Mouse (Mus musculus) heart, embryonic 15.5 days (tissue): ENCODE measurements around the gene Rasd2. TPM values are rescaled to one million over a fixed set of nuclear protein-coding genes. Genes with fewer than 3 reads are reported as not detected.

Experiments
- ATAC-seq: fragments of 200-750 bp; cut with Nextera tagmentation; replicated peaks from 2 replicates; pipeline ENCODE4 v1.8.0; 2017; ENCODE audit warnings: low read depth, moderate TSS enrichment; ENCODE audit not compliant: insufficient number of reproducible peaks, insufficient read depth, low FRiP score
- H3K27ac ChIP-seq: fragments of 300-500 bp; sonication (generic); 2 replicates; pipeline ENCODE4 v1.5.1; 2015; ENCODE audit warnings: mild to moderate bottlenecking, inconsistent platforms
- H3K27me3 ChIP-seq: fragments of 300-500 bp; sonication (generic); 2 replicates; pipeline ENCODE4 v1.6.1; 2015; ENCODE audit warnings: inconsistent platforms
- H3K36me3 ChIP-seq: fragments of 300-500 bp; sonication (generic); 2 replicates; pipeline ENCODE4 v1.6.1; 2015; ENCODE audit warnings: mild to moderate bottlenecking, inconsistent platforms
- H3K4me1 ChIP-seq: fragments of 300-500 bp; sonication (generic); replicated peaks from 2 replicates; pipeline ENCODE4 v1.6.1; 2015; ENCODE audit warnings: inconsistent platforms
- H3K4me2 ChIP-seq: fragments of 300-500 bp; sonication (generic); 2 replicates; pipeline ENCODE4 v1.6.1; 2015; ENCODE audit warnings: inconsistent platforms, mild to moderate bottlenecking, moderate library complexity
- H3K4me3 ChIP-seq: fragments of 300-500 bp; sonication (generic); 2 replicates; pipeline ENCODE4 v1.5.1; 2015; ENCODE audit warnings: mild to moderate bottlenecking, inconsistent platforms
- H3K9ac ChIP-seq: fragments of 300-500 bp; sonication (generic); 2 replicates; pipeline ENCODE4 v1.6.1; 2015; ENCODE audit warnings: mild to moderate bottlenecking, inconsistent platforms
- H3K9me3 ChIP-seq: fragments of 300-500 bp; sonication (generic); replicated peaks from 2 replicates; pipeline ENCODE4 v1.6.1; 2016; ENCODE audit warnings: inconsistent platforms
- WGBS: fragments of 180-500 bp; shearing (Covaris S2); methylation state at CpG from one replicate; pipeline ENCODE4 v1.1.7; 2015; ENCODE audit warnings: mixed read lengths; 5-methylcytosine and 5-hydroxymethylcytosine counted together
- polyA plus RNA-seq: library from polyadenylated mRNA; unstranded; fragments of >200 nt; fragmentation: Nextera tagmentation; extraction: Ambion mirVana; gene quantifications from 2 replicates; pipeline ENCODE4 v1.2.1, GENCODE M21; 2015

Gene Rasd2
- polyA plus RNA-seq, 1 experiment from 2014 or later, result 0.62 TPM

GRCm38 (mm10) chr8:75202041-75202656 lies 11.6 kb upstream of the Rasd2 start:
- Histone ChIP-seq H3K9me3 (no peaks in the 10 kb centered on the region), H3K9ac (no peak overlapping the region), H3K4me3 (no peak overlapping the region), H3K4me2 (no peak overlapping the region), H3K27ac (no peak overlapping the region), H3K4me1 (peaks cover 11% of the 10 kb centered on the region; the same call in 1 of the 2 replicates), H3K27me3 (0 out of 2 replicates have a peak, but pooled peaks cover 2% of the 10 kb centered on the region), H3K36me3 (no peaks in the 10 kb centered on the region)
- 68% methylated on average over 8 of the region's 8 CpGs for WGBS
- no peak for ATAC-seq

DNA sequence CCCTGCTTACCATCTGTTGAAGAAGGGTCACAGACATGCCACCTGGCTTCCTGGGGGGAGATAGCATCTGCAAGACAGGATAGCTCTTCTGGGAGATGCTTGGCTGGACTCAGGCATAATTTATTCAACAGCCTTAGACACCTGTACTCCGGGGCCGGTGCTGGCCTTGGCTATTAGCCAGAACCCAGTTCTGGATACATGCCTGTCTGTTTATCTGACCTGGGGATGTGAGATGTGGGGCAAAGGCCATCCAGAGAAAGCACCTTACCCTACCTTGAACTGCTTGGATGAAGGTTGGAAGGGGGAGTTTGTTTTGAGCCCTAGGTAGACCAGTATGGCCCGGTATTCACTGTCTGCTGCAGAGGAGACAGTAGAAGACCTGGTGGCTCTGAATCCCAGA lies 10.8 kb upstream of the Rasd2 start:
- H3K4me2 ChIP-seq, result no peak overlapping the region
- peaks cover 11% of the 10 kb centered on the region; the same call in 1 of the 2 replicates for H3K4me1 ChIP-seq
- H3K9me3 ChIP-seq, result no peaks in the 10 kb centered on the region
- H3K9ac ChIP-seq, result no peak overlapping the region
- no peak for ATAC-seq
- H3K36me3 ChIP-seq, result no peaks in the 10 kb centered on the region
- WGBS, result 71% methylated on average over 3 of the region's 3 CpGs
- H3K27ac ChIP-seq, result no peak overlapping the region
- H3K4me3 ChIP-seq, result no peak overlapping the region
- H3K27me3 ChIP-seq, result 0 out of 2 replicates have a peak, but pooled peaks cover 2% of the 10 kb centered on the region

- WGBS, result 60% methylated on average over 2 of the region's 2 CpGs
- Histone ChIP-seq H3K4me2 (no peak overlapping the region), H3K27me3 (peaks cover 6% of the 10 kb centered on the region; the same call in 1 of the 2 replicates), H3K36me3 (no peaks in the 10 kb centered on the region), H3K9ac (no peak overlapping the region), H3K4me3 (no peak overlapping the region), H3K4me1 (peaks cover 11% of the 10 kb centered on the region; the same call in 1 of the 2 replicates), H3K9me3 (no peaks in the 10 kb centered on the region), H3K27ac (no peak overlapping the region)
- ATAC-seq, result no peak
Observed at GRCm38 (mm10) chr8:75203420-75203819, 10.3 kb upstream of the Rasd2 start.

DNA sequence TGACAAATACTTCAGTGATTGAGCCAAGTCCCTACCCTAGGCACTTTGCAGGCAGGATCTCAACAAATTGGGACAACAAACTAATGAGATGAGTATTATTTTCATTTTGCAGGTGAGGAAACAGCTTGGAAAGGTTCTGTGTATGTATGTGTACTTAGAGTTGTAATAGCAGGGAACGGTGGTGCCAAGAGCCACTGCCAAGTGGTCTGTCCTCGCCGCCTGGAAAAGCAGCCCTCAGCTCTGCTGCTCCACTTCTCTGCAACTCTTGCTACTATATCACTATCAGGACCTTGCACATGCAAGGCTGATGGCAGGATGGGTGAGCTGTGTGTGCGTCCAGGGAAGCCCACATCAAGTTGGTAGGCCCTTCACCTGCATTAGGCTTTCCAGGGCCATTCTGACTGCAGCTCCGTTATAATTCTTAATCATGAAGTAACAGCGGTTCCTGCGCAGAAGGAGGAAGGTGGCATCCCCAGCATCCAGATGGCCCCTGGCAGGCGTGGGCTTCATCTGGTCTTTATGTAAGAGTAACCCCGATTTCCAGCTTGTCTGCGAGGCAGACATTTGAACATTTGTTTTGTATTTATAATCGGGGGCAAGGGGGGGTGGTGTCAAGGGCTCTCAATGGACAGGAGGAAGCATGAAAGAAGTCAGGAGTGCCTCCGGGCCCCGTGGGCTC lies 9.4 kb upstream of the Rasd2 start:
- no peaks in the 10 kb centered on the region for H3K36me3 ChIP-seq
- H3K9ac ChIP-seq, result no peak overlapping the region
- no peak overlapping the region for H3K4me3 ChIP-seq
- H3K9me3 ChIP-seq, result no peaks in the 10 kb centered on the region
- no peak for ATAC-seq
- peaks cover 8% of the 10 kb centered on the region; the same call in 1 of the 2 replicates for H3K4me1 ChIP-seq
- H3K27ac ChIP-seq, result no peak overlapping the region
- WGBS, result 78% methylated on average over 13 of the region's 13 CpGs
- peaks cover 4% of the 10 kb centered on the region; the same call in 1 of the 2 replicates for H3K27me3 ChIP-seq
- no peak overlapping the region for H3K4me2 ChIP-seq

DNA sequence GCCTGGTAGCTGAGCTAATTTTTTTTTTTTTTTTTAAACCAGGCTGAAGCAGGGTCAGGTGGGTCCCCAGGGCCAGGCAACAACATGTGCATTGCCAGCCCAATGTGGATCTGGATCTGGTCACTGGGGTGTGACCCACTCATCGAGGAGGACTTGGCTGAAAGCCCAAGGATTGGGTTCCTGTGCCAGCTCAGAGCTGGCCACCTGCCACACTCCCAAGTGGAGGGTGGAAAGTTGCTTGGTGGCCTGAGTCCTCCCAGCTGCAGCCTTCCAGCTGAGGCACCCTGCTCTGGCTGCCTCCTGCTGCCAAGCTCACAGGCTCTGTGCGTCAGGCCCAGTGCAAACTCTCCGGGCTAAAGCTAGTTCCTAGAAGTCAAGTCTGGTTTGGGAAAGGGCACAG lies 2.3 kb upstream of the Rasd2 start:
- Histone ChIP-seq H3K4me1 (peaks cover 26% of the 10 kb centered on the region), H3K36me3 (no peaks in the 10 kb centered on the region), H3K4me2 (no peak overlapping the region), H3K9me3 (no peaks in the 10 kb centered on the region), H3K27me3 (peaks cover 43% of the 10 kb centered on the region), H3K9ac (no peak overlapping the region), H3K27ac (peak overlapping the region; percentile 65), H3K4me3 (no peak overlapping the region)
- ATAC-seq, result peak; percentile 65
- WGBS, result 12% methylated on average over 3 of the region's 3 CpGs

GRCm38 (mm10) chr8:75212631-75213306 lies 975 bp upstream of the Rasd2 start:
- Histone ChIP-seq H3K36me3 (no peaks in the 10 kb centered on the region), H3K4me3 (peak overlapping the region; percentile 55), H3K4me1 (peaks cover 26% of the 10 kb centered on the region), H3K9ac (peak overlapping the region; percentile 42), H3K27me3 (peaks cover 55% of the 10 kb centered on the region), H3K27ac (no peak overlapping the region), H3K9me3 (no peaks in the 10 kb centered on the region), H3K4me2 (peak overlapping the region; percentile 95)
- peak; percentile 81 for ATAC-seq
- WGBS, result 1% methylated on average over 59 of the region's 63 CpGs

GRCm38 (mm10) chr8:75213307-75213651 lies 465 bp upstream of the Rasd2 start:
- H3K27ac ChIP-seq, result no peak overlapping the region
- H3K9ac ChIP-seq, result peak overlapping the region; percentile 42
- peak; percentile 19 for ATAC-seq
- H3K4me3 ChIP-seq, result peak overlapping the region; percentile 55
- H3K4me1 ChIP-seq, result peaks cover 26% of the 10 kb centered on the region
- WGBS, result 0% methylated on average over 36 of the region's 36 CpGs
- no peaks in the 10 kb centered on the region for H3K36me3 ChIP-seq
- peaks cover 52% of the 10 kb centered on the region for H3K27me3 ChIP-seq
- peak overlapping the region; percentile 95 for H3K4me2 ChIP-seq
- H3K9me3 ChIP-seq, result no peaks in the 10 kb centered on the region

- Histone ChIP-seq H3K27me3 (peaks cover 51% of the 10 kb centered on the region), H3K36me3 (no peaks in the 10 kb centered on the region), H3K9me3 (no peaks in the 10 kb centered on the region), H3K9ac (no peak overlapping the region), H3K4me1 (peaks cover 26% of the 10 kb centered on the region), H3K4me2 (no peak overlapping the region), H3K4me3 (no peak overlapping the region), H3K27ac (no peak overlapping the region)
- no peak for ATAC-seq
- 50% methylated on average over 1 of the region's 1 CpGs for WGBS
Observed at GRCm38 (mm10) chr8:75215046-75215445, 1.3 kb downstream of the Rasd2 start.

GRCm38 (mm10) chr8:75215931-75216330 lies 2.2 kb downstream of the Rasd2 start:
- peaks cover 51% of the 10 kb centered on the region for H3K27me3 ChIP-seq
- no peak for ATAC-seq

GRCm38 (mm10) chr8:75216886-75217285 lies 3.1 kb downstream of the Rasd2 start:
- no peak overlapping the region for H3K27ac ChIP-seq
- no peak overlapping the region for H3K9ac ChIP-seq
- peaks cover 21% of the 10 kb centered on the region for H3K4me1 ChIP-seq
- no peak overlapping the region for H3K4me2 ChIP-seq
- no peak overlapping the region for H3K4me3 ChIP-seq
- WGBS, result 73% methylated on average over 8 of the region's 8 CpGs
- no peaks in the 10 kb centered on the region for H3K9me3 ChIP-seq
- H3K36me3 ChIP-seq, result no peaks in the 10 kb centered on the region
- peaks cover 51% of the 10 kb centered on the region for H3K27me3 ChIP-seq
- no peak for ATAC-seq

More at GRCm38 (mm10) chr8:75215931-75216330, 2.2 kb downstream of the Rasd2 start:
- H3K4me3 ChIP-seq, result no peak overlapping the region
- 29% methylated on average over 5 of the region's 5 CpGs for WGBS
- H3K4me2 ChIP-seq, result no peak overlapping the region
- peaks cover 26% of the 10 kb centered on the region for H3K4me1 ChIP-seq
- H3K9ac ChIP-seq, result no peak overlapping the region
- no peak overlapping the region for H3K27ac ChIP-seq
- H3K9me3 ChIP-seq, result no peaks in the 10 kb centered on the region
- H3K36me3 ChIP-seq, result no peaks in the 10 kb centered on the region

DNA sequence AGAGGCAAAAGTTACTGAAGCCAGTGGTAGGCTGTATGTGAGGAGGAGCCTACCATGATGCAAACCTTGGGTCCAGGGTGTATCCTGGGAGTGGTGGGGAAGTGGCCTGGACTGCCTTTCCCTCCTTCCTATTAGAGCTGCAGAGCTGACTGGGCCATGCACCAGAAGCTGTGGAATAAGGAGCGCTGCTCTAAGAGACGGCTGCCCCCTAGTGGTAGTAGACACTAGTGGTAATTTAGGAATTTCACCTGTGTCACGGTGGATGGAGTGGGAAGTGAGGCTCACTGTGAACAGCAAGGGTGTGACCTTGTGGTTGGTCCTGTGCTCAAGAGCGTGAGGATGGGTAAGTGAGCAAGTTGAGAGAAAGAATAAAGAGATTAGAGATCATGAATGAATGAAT lies 4.2 kb downstream of the Rasd2 start:
- Histone ChIP-seq H3K4me2 (no peak overlapping the region), H3K36me3 (no peaks in the 10 kb centered on the region), H3K27me3 (peaks cover 46% of the 10 kb centered on the region), H3K9ac (no peak overlapping the region), H3K27ac (no peak overlapping the region), H3K4me3 (no peak overlapping the region), H3K4me1 (peaks cover 11% of the 10 kb centered on the region), H3K9me3 (no peaks in the 10 kb centered on the region)
- 12% methylated on average over 4 of the region's 4 CpGs for WGBS
- no peak for ATAC-seq
